Mouse (Mus musculus) olfactory bulb, adult 2 months (tissue): ENCODE data around the gene Morf4l2. TPM values are rescaled to one million over a fixed set of nuclear protein-coding genes. Genes with fewer than 3 reads are reported as not detected.
"Not testable (repeated sequence)": the region's sequence is repeated elsewhere in the genome, so short reads cannot be mapped to it uniquely, and the experiment has no call there.

Experiments used
- H3K27ac ChIP-seq: fragments of 200-500 bp; 2 replicates; pipeline ENCODE4 v1.5.1; 2012; ENCODE audit warnings: low read depth, low read length; ENCODE audit not compliant: insufficient read depth
- H3K4me1 ChIP-seq: fragments of 200-500 bp; 2 replicates; pipeline ENCODE4 v1.6.1; 2012; ENCODE audit warnings: low read length; ENCODE audit not compliant: control insufficient read depth, insufficient read depth
- H3K4me3 ChIP-seq: fragments of 200-500 bp; 2 replicates; pipeline ENCODE4 v1.5.1; 2012; ENCODE audit warnings: mild to moderate bottlenecking, low read depth, low read length, moderate library complexity; ENCODE audit not compliant: insufficient read depth
- CTCF ChIP-seq: fragments of 200-500 bp; IDR thresholded peaks from 2 replicates; pipeline ENCODE4 v1.5.1; 2012; ENCODE audit warnings: low read depth, mild to moderate bottlenecking, low read length, moderate library complexity; ENCODE audit not compliant: insufficient read depth
- POLR2A ChIP-seq: fragments of 200-500 bp; IDR thresholded peaks from 2 replicates; pipeline ENCODE4 v1.6.1; 2012; ENCODE audit warnings: mild to moderate bottlenecking, low read depth, low read length, moderate library complexity; ENCODE audit not compliant: insufficient read depth
- WGBS: fragments of 180-500 bp; shearing (Covaris S2); methylation state at CpG from one replicate; pipeline ENCODE4 v1.1.7; 2018; 5-methylcytosine and 5-hydroxymethylcytosine counted together
- polyA plus RNA-seq: library from polyadenylated mRNA; stranded (reverse); fragments of >200 nt; gene quantifications from 2 replicates; pipeline ENCODE4 v1.2.4, GENCODE M21; 2012; ENCODE audit warnings: low replicate concordance; ENCODE audit not compliant: missing spikeins, insufficient read depth, insufficient read length

The Morf4l2 gene
- polyA plus RNA-seq, 1 experiment: 434 TPM

DNA sequence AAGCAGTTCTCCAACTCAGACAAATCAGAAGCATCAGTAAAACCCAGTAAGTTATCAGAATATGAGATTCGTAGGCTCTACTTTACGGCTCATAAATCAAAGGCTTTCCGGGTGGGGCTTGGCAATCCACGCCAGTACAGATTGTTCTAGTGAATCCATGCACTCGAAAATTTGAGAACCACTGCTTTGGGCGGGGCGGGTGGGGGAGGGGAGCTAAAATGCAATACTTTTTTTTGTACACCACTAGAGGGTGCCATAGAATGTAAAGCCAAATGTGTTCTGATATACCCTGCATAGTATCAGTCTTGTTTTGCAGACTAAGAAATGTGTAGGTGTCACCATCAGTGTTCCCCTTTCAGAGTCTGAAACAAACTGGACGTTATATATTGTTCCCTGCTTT lies 1.2 kb upstream of the Morf4l2 start:
- no peak overlapping the region for H3K4me3 ChIP-seq
- H3K27ac ChIP-seq: no peak overlapping the region
- 65% methylated on average over 8 of the region's 8 CpGs for WGBS
- H3K4me1 ChIP-seq: no peaks in the 10 kb centered on the region
- TF ChIP-seq POLR2A: no peak
- TF ChIP-seq CTCF: no peak

- TF ChIP-seq POLR2A (no peak), CTCF (no peak)
- Histone ChIP-seq H3K4me1 (no peaks in the 10 kb centered on the region), H3K27ac (peak overlapping the region; percentile 91), H3K4me3 (peak overlapping the region; percentile 60; the same call in 1 of the 2 replicates)
- WGBS: 16% methylated on average over 5 of the region's 5 CpGs
These were observed 808 bp downstream of the Morf4l2 start for GRCm38 (mm10) chrX:136742661-136743103.

GRCm38 (mm10) chrX:136742241-136742640 lies 1.2 kb downstream of the Morf4l2 start:
- 20% methylated on average over 10 of the region's 10 CpGs for WGBS
- Histone ChIP-seq H3K27ac (peak overlapping the region; percentile 91), H3K4me1 (no peaks in the 10 kb centered on the region), H3K4me3 (peak overlapping the region; percentile 60)
- no peak for TF ChIP-seq POLR2A
- TF ChIP-seq CTCF: no peak

GRCm38 (mm10) chrX:136741651-136742201 lies 1.8 kb downstream of the Morf4l2 start:
- peak overlapping the region; percentile 60 for H3K4me3 ChIP-seq
- 27% methylated on average over 45 of the region's 46 CpGs for WGBS

GRCm38 (mm10) chrX:136740791-136741650 lies 2.5 kb downstream of the Morf4l2 start:
- 15% methylated on average over 39 of the region's 39 CpGs for WGBS
- Histone ChIP-seq H3K4me3 (peak overlapping the region; percentile 65), H3K4me1 (no peaks in the 10 kb centered on the region), H3K27ac (peak overlapping the region; percentile 80)
- TF ChIP-seq POLR2A (peak; percentile 71; the same call in 1 of the 2 replicates), CTCF (no peak)

More at GRCm38 (mm10) chrX:136741651-136742201, 1.8 kb downstream of the Morf4l2 start:
- Histone ChIP-seq H3K27ac (peak overlapping the region; percentile 91), H3K4me1 (no peaks in the 10 kb centered on the region)
- TF ChIP-seq POLR2A (no peak; the same call in 1 of the 2 replicates), CTCF (no peak)

DNA sequence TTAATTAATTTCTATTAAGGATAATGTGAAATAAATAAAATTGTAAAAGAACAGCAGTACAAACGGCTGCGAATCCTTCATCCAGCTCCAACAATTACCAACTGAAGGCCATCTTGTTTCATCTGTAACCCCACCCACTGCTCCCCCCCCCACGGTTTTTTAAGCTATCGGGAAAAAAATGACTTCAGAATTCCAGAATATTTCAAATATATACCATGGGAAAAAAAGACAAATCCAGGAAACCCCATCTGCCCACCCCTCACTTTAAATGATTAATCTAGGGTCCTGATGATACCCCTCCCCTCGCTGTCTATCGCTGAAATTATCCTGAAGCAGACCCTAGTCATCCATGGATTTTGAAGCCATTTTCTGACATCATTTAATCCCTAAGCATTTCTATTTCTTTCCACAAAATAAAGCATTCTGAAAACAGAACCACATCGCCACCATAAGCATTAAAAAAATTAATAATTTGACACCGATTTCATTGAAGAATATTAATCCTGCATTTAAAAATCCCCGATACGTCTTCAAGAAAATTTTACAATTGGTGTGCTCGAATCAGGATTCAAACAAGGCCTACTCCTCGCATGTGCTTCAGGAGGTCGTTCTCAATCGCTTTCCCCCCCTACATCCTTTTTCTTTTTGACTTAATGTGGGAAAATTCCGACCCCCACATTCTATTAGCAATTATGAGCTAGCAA lies 3.3 kb downstream of the Morf4l2 start:
- H3K4me1 ChIP-seq: no peaks in the 10 kb centered on the region
- no peak overlapping the region for H3K27ac ChIP-seq
- WGBS: 19% methylated on average over 15 of the region's 15 CpGs
- H3K4me3 ChIP-seq: peak overlapping the region; percentile 31
- TF ChIP-seq POLR2A (no peak), CTCF (no peak)

GRCm38 (mm10) chrX:136732016-136732415 lies 11.5 kb downstream of the Morf4l2 start:
- Histone ChIP-seq H3K4me1 (no peaks in the 10 kb centered on the region), H3K27ac (no peak overlapping the region), H3K4me3 (no peak overlapping the region)
- TF ChIP-seq CTCF (no peak), POLR2A (no peak)
- 72% methylated on average over 4 of the region's 4 CpGs for WGBS

DNA sequence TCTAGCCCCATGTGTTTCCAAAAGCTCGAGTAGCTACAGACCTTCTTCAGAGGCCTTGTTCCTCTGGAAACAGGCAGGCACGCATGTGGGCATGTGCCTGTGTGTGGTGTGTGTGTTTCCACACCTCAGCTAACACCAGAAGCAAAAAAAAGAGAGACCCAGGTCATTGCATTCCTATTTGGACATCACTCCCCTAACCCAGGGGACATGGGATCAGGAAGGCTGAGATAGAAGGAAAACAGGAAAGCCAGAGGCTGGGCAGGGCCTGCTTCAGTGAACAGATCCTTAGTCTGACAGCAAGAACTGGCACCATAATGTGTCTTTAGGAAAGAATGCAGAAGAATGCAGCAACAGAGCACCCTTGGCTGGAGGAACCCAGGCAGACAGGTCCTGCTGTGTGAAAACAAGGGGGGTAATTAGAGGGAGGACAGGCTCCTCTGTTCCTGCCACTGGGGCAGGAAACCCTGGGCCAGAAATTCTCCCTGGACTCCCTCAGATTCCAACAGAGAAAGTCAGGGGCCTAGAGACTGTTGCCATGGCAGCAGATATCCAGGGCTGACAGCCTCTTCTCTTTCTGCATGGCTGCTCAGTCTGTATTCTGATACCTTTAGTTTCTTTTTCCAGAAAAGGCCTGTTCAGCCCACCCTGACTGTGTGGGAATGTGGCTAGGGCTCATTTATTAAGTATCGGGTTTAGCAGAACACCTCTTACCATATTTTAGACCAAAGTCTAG lies 28.6 kb downstream of the Morf4l2 start:
- H3K4me3 ChIP-seq, H3K4me1 ChIP-seq, H3K27ac ChIP-seq: not testable (repeated sequence)
- 35% methylated on average over 3 of the region's 3 CpGs for WGBS
